Mouse (Mus musculus) spleen, adult 2 months (tissue): ENCODE measurements around the gene Ankdd1b. TPM values are rescaled to one million over a fixed set of nuclear protein-coding genes. Genes with fewer than 3 reads are reported as not detected.

Experiments used
- DNase-seq, 2 experiments: peaks; one replicate each; pipeline versions ENCODE4 v3.0.0 to v3.0.0-alpha.2; 2012 to 2021; ENCODE audit warnings: low spot score in 2 of 2, low read depth in 1 of 2
- H3K27ac ChIP-seq: fragments of 200-500 bp; 2 replicates; pipeline ENCODE4 v1.5.1; 2012; ENCODE audit warnings: low read length, inconsistent platforms; ENCODE audit not compliant: insufficient read depth
- H3K27me3 ChIP-seq: fragments of 200-500 bp; 2 replicates; pipeline ENCODE4 v1.6.1; 2012; ENCODE audit warnings: mild to moderate bottlenecking, moderate library complexity, low read length, inconsistent platforms; ENCODE audit not compliant: control insufficient read depth, insufficient read depth
- H3K36me3 ChIP-seq: fragments of 200-500 bp; 2 replicates; pipeline ENCODE4 v1.6.1; 2012; ENCODE audit warnings: mild to moderate bottlenecking, low read length, inconsistent platforms; ENCODE audit not compliant: control insufficient read depth, insufficient read depth
- H3K4me1 ChIP-seq: fragments of 200-500 bp; 2 replicates; pipeline ENCODE4 v1.6.1; 2011; ENCODE audit warnings: inconsistent platforms; ENCODE audit not compliant: control insufficient read depth, insufficient read depth, insufficient read length
- H3K4me3 ChIP-seq: fragments of 200-500 bp; 2 replicates; pipeline ENCODE4 v1.5.1; 2011; ENCODE audit warnings: mild to moderate bottlenecking, inconsistent platforms; ENCODE audit not compliant: insufficient read depth, insufficient read length; ENCODE audit errors: extremely low read depth
- CTCF ChIP-seq: fragments of 200-500 bp; IDR thresholded peaks from 2 replicates; pipeline ENCODE4 v1.5.1; 2011; ENCODE audit warnings: mild to moderate bottlenecking, inconsistent platforms; ENCODE audit not compliant: insufficient read depth, insufficient read length, insufficient replicate concordance; ENCODE audit errors: extremely low read depth
- POLR2A ChIP-seq: fragments of 200-500 bp; IDR thresholded peaks from 2 replicates; pipeline ENCODE4 v1.6.1; 2011; ENCODE audit warnings: low read depth, low read length, inconsistent platforms
- WGBS: fragments of 180-500 bp; shearing (Covaris S2); methylation state at CpG from one replicate; pipeline ENCODE4 v1.1.7; 2018; 5-methylcytosine and 5-hydroxymethylcytosine counted together
- polyA plus RNA-seq: library from polyadenylated mRNA; depleted of rRNA; stranded (reverse); fragments of >200 nt; gene quantifications from 2 replicates; pipeline ENCODE4 v1.2.3, GENCODE M21; 2012

Ankdd1b gene
- polyA plus RNA-seq, 1 experiment: not detected

GRCm38 (mm10) chr13:96431595-96432156 is 39.3 kb downstream of the Ankdd1b start:
- Histone ChIP-seq H3K27ac (no peak overlapping the region), H3K4me3 (no peak overlapping the region), H3K36me3 (no peaks in the 10 kb centered on the region), H3K4me1 (peaks cover 3% of the 10 kb centered on the region; the same call in 1 of the 2 replicates), H3K27me3 (no peaks in the 10 kb centered on the region)
- peak; percentile 47 to 80 for DNase-seq
- TF ChIP-seq POLR2A (no peak), CTCF (peak; percentile 91)
- WGBS: 39% methylated on average over 12 of the region's 12 CpGs

DNA sequence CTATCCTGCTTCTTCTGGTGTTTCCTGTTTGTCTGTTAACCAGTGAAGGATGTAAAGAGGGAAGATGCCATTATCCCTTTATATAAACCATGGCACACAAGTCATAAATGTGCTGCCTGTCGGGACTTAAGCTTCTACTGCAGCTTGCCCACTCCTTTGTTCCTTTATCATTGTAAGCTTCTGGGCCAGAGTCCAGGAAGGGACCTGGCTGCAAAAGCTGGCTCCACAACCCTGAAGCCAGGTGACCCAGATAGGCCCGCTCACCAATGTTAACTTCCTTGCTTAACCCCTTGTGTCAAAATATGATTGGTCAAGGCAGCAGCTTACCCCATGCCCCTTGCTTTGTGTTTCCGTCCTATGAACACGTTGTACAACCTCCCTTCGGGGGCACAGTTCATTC is 42.5 kb downstream of the Ankdd1b start:
- Histone ChIP-seq H3K4me1 (no peaks in the 10 kb centered on the region; the same call in 1 of the 2 replicates), H3K36me3 (no peaks in the 10 kb centered on the region), H3K4me3 (no peak overlapping the region), H3K27ac (no peak overlapping the region), H3K27me3 (no peaks in the 10 kb centered on the region)
- WGBS: 89% methylated on average over 5 of the region's 5 CpGs
- no peak for TF ChIP-seq POLR2A
- no peak for TF ChIP-seq CTCF
- DNase-seq: no peak

DNA sequence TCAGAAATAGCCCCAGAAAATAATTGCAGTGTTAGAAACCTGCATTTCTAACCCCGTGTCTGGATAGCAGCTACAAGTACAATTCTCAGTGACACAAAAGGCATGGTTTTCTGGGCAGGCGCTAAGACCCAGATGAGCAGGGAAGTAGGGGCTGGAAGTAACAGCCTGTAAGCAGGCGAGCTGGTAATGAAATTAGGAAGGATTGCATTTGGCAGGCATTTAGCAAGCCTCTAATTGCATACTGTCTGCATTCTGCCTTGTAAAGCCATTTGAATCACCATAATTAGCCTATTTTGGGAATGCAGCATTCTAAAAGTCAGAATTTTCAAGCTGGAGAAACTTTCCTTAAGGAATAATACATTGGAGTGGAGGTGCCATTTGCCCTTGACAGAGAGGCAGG is 45.0 kb downstream of the Ankdd1b start:
- Histone ChIP-seq H3K4me3 (no peak overlapping the region), H3K27ac (no peak overlapping the region), H3K36me3 (no peaks in the 10 kb centered on the region), H3K27me3 (no peaks in the 10 kb centered on the region), H3K4me1 (no peaks in the 10 kb centered on the region)
- WGBS: 79% methylated on average over 3 of the region's 3 CpGs
- no peak for TF ChIP-seq CTCF
- TF ChIP-seq POLR2A: no peak
- no peak for DNase-seq

DNA sequence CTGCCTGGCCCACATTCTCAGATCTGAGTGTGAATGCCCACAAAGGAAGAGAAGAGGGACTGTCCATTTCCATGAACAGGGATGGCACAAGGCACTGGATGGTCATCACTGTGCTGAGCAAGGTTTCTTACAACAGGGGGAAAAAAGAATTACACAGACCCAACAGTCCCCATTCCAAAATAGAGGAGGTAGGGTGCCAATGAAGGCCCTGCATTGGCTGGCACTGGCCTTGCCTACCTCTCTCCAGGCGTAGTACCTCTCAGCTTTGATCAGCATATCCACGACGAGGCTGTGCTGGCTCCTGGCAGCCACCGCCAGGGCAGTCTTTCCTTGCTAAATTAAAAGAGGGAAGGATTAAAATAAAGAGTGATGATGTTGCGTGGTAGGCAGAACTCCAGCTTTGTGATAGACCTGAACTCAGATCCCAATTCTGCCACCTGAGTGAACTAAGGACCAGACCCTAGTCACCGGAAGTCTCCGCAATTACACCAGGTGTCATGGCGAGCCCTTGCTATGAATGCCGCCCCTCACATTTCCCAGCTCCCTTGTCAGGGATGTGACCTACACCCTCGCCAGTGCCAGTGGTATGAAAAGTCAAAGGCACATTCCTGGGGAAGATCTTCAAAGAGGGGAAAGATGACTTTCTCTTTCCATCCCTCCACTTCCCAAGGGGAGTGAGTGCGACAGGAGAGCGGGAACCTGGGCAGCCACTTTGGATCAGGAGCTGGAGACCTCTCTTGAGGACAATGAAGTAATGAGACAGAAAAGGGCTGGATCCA is 46.3 kb downstream of the Ankdd1b start:
- TF ChIP-seq CTCF (no peak), POLR2A (no peak)
- Histone ChIP-seq H3K4me3 (no peak overlapping the region), H3K36me3 (no peaks in the 10 kb centered on the region), H3K27me3 (no peaks in the 10 kb centered on the region), H3K27ac (no peak overlapping the region), H3K4me1 (no peaks in the 10 kb centered on the region)
- DNase-seq: no peak
- 93% methylated on average over 12 of the region's 12 CpGs for WGBS

GRCm38 (mm10) chr13:96421230-96421629 is 49.8 kb downstream of the Ankdd1b start:
- TF ChIP-seq POLR2A (no peak), CTCF (no peak)

DNA sequence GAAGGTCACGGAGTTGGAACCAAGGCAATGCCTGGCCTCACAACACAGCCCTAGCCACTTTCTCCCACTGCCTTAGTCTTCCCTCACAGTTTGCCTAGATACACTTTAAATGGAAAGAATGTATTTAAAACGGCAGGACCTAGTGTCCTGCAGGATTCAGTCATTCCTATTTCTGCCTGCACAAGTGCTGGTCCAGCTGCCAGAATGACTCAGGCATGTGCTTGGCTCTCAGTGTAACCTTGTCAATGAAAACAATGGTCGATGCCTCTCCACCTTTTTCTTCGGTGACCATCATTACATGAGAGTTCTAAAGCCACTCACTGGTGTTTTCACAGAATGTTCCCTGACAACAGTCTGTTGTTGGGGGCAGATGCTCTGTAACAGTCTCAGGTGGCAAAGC is 52.5 kb downstream of the Ankdd1b start:
- H3K4me1 ChIP-seq: no peaks in the 10 kb centered on the region
- no peak overlapping the region for H3K4me3 ChIP-seq
- TF ChIP-seq CTCF (no peak), POLR2A (no peak)
- DNase-seq: no peak
- no peak overlapping the region for H3K27ac ChIP-seq
- H3K27me3 ChIP-seq: no peaks in the 10 kb centered on the region
- H3K36me3 ChIP-seq: peaks cover 23% of the 10 kb centered on the region
- 87% methylated on average over 4 of the region's 4 CpGs for WGBS

More at GRCm38 (mm10) chr13:96421230-96421629, 49.8 kb downstream of the Ankdd1b start:
- Histone ChIP-seq H3K36me3 (peaks cover 4% of the 10 kb centered on the region), H3K4me3 (no peak overlapping the region), H3K27ac (no peak overlapping the region), H3K4me1 (no peaks in the 10 kb centered on the region), H3K27me3 (no peaks in the 10 kb centered on the region)
- DNase-seq: no peak
